Mouse (Mus musculus) forebrain, embryonic 12.5 days (tissue): ENCODE data around the gene Ppfibp2. TPM values are rescaled to one million over a fixed set of nuclear protein-coding genes. Genes with fewer than 3 reads are reported as not detected.

Source experiments
- ATAC-seq: fragments of 200-750 bp; cut with Nextera tagmentation; 2 replicates; pipeline ENCODE4 v1.8.0; 2017; ENCODE audit warnings: moderate TSS enrichment; ENCODE audit not compliant: low FRiP score
- H3K27ac ChIP-seq: fragments of 300-500 bp; sonication (generic); 2 replicates; pipeline ENCODE4 v1.5.1; 2016; ENCODE audit warnings: mild to moderate bottlenecking
- H3K27me3 ChIP-seq: fragments of 300-500 bp; sonication (generic); 2 replicates; pipeline ENCODE4 v1.6.1; 2016; ENCODE audit warnings: mild to moderate bottlenecking
- H3K36me3 ChIP-seq: fragments of 300-500 bp; sonication (generic); replicated peaks from 2 replicates; pipeline ENCODE4 v1.6.1; 2016; ENCODE audit warnings: mild to moderate bottlenecking
- H3K4me1 ChIP-seq: fragments of 300-500 bp; sonication (generic); 2 replicates; pipeline ENCODE4 v1.6.1; 2016
- H3K4me2 ChIP-seq: fragments of 300-500 bp; sonication (generic); 2 replicates; pipeline ENCODE4 v1.6.1; 2016; ENCODE audit warnings: mild to moderate bottlenecking, moderate library complexity
- H3K4me3 ChIP-seq: fragments of 300-500 bp; sonication (generic); replicated peaks from 2 replicates; pipeline ENCODE4 v1.5.1; 2016; ENCODE audit warnings: mild to moderate bottlenecking
- H3K9ac ChIP-seq: fragments of 300-500 bp; sonication (generic); 2 replicates; pipeline ENCODE4 v1.6.1; 2016; ENCODE audit warnings: mild to moderate bottlenecking
- H3K9me3 ChIP-seq: fragments of 300-500 bp; sonication (generic); 2 replicates; pipeline ENCODE4 v1.6.1; 2016
- WGBS: fragments of 180-500 bp; shearing (Covaris S2); methylation state at CpG from one replicate; pipeline ENCODE4 v1.1.7; 2016; 5-methylcytosine and 5-hydroxymethylcytosine counted together
- polyA plus RNA-seq: library from polyadenylated mRNA; unstranded; fragments of >200 nt; fragmentation: Nextera tagmentation; extraction: Ambion mirVana; gene quantifications from 2 replicates; pipeline ENCODE4 v1.2.1, GENCODE M21; 2016

Ppfibp2 gene
- polyA plus RNA-seq, 1 experiment from 2014 or later: 2.7 TPM

- Histone ChIP-seq H3K4me2 (peak overlapping the region; percentile 90; the same call in 1 of the 2 replicates), H3K27me3 (peaks cover 10% of the 10 kb centered on the region; the same call in 1 of the 2 replicates), H3K4me1 (peaks cover 11% of the 10 kb centered on the region; the same call in 1 of the 2 replicates), H3K9ac (no peak overlapping the region), H3K4me3 (no peak overlapping the region), H3K36me3 (no peaks in the 10 kb centered on the region), H3K9me3 (no peaks in the 10 kb centered on the region), H3K27ac (no peak overlapping the region)
- ATAC-seq: no peak
- 27% methylated on average over 7 of the region's 7 CpGs for WGBS
Measured at GRCm38 (mm10) chr7:107593904-107594303, 1.1 kb upstream of the Ppfibp2 start.

- no peaks in the 10 kb centered on the region for H3K36me3 ChIP-seq
- H3K9me3 ChIP-seq: no peaks in the 10 kb centered on the region
- peaks cover 11% of the 10 kb centered on the region; the same call in 1 of the 2 replicates for H3K4me1 ChIP-seq
- peak overlapping the region; percentile 50 for H3K9ac ChIP-seq
- WGBS: 3% methylated on average over 16 of the region's 16 CpGs
- peak overlapping the region; percentile 54 for H3K4me3 ChIP-seq
- peak; percentile 73 for ATAC-seq
- H3K27ac ChIP-seq: no peak overlapping the region
- peaks cover 11% of the 10 kb centered on the region; the same call in 1 of the 2 replicates for H3K27me3 ChIP-seq
- H3K4me2 ChIP-seq: peak overlapping the region; percentile 90
Measured at GRCm38 (mm10) chr7:107594325-107594856, 616 bp upstream of the Ppfibp2 start.

GRCm38 (mm10) chr7:107595426-107595825, 419 bp downstream of the Ppfibp2 start:
- WGBS: 10% methylated on average over 13 of the region's 13 CpGs
- Histone ChIP-seq H3K9me3 (no peaks in the 10 kb centered on the region), H3K27me3 (peaks cover 11% of the 10 kb centered on the region; the same call in 1 of the 2 replicates), H3K4me1 (peaks cover 11% of the 10 kb centered on the region; the same call in 1 of the 2 replicates), H3K4me2 (peak overlapping the region; percentile 90), H3K9ac (0 out of 2 replicates have a peak overlapping the region, but pooled peaks have one; percentile 50), H3K4me3 (peak overlapping the region; percentile 54), H3K27ac (no peak overlapping the region), H3K36me3 (no peaks in the 10 kb centered on the region)
- no peak for ATAC-seq

GRCm38 (mm10) chr7:107596753-107597152, 1.7 kb downstream of the Ppfibp2 start:
- H3K9me3 ChIP-seq: no peaks in the 10 kb centered on the region
- H3K27ac ChIP-seq: no peak overlapping the region
- H3K36me3 ChIP-seq: no peaks in the 10 kb centered on the region
- no peak overlapping the region for H3K4me2 ChIP-seq
- H3K27me3 ChIP-seq: peaks cover 11% of the 10 kb centered on the region; the same call in 1 of the 2 replicates
- H3K4me3 ChIP-seq: no peak overlapping the region
- ATAC-seq: no peak
- no peak overlapping the region for H3K9ac ChIP-seq
- peaks cover 11% of the 10 kb centered on the region; the same call in 1 of the 2 replicates for H3K4me1 ChIP-seq

- 88% methylated on average over 3 of the region's 3 CpGs for whole genome bisulfite sequencing
- H3K4me3 ChIP-seq: no peak overlapping the region
- H3K4me1 ChIP-seq: 0 out of 2 replicates have a peak, but pooled peaks cover 8% of the 10 kb centered on the region
- H3K4me2 ChIP-seq: no peak overlapping the region
- no peak for ATAC-seq
- H3K27me3 ChIP-seq: peaks cover 11% of the 10 kb centered on the region; the same call in 1 of the 2 replicates
- H3K9me3 ChIP-seq: no peaks in the 10 kb centered on the region
- no peaks in the 10 kb centered on the region for H3K36me3 ChIP-seq
- no peak overlapping the region for H3K9ac ChIP-seq
- H3K27ac ChIP-seq: no peak overlapping the region
Measured at GRCm38 (mm10) chr7:107597956-107598355, 2.9 kb downstream of the Ppfibp2 start.

GRCm38 (mm10) chr7:107600651-107601050, 5.6 kb downstream of the Ppfibp2 start:
- Histone ChIP-seq H3K4me2 (no peak overlapping the region), H3K27ac (no peak overlapping the region), H3K36me3 (no peaks in the 10 kb centered on the region), H3K27me3 (0 out of 2 replicates have a peak, but pooled peaks cover 4% of the 10 kb centered on the region), H3K4me1 (no peaks in the 10 kb centered on the region), H3K9me3 (no peaks in the 10 kb centered on the region), H3K9ac (no peak overlapping the region), H3K4me3 (no peak overlapping the region)
- 84% methylated on average over 5 of the region's 5 CpGs for WGBS
- no peak for ATAC-seq

GRCm38 (mm10) chr7:107602505-107602904, 7.5 kb downstream of the Ppfibp2 start:
- no peaks in the 10 kb centered on the region for H3K4me1 ChIP-seq
- no peak overlapping the region for H3K4me3 ChIP-seq
- H3K9ac ChIP-seq: no peak overlapping the region
- 81% methylated on average over 4 of the region's 4 CpGs for WGBS
- H3K9me3 ChIP-seq: no peaks in the 10 kb centered on the region
- no peak overlapping the region for H3K4me2 ChIP-seq
- H3K27ac ChIP-seq: no peak overlapping the region
- H3K27me3 ChIP-seq: 0 out of 2 replicates have a peak, but pooled peaks cover 4% of the 10 kb centered on the region
- no peaks in the 10 kb centered on the region for H3K36me3 ChIP-seq
- ATAC-seq: no peak

- Histone ChIP-seq H3K27me3 (0 out of 2 replicates have a peak, but pooled peaks cover 4% of the 10 kb centered on the region), H3K9me3 (no peaks in the 10 kb centered on the region), H3K4me3 (no peak overlapping the region), H3K27ac (no peak overlapping the region), H3K4me1 (no peaks in the 10 kb centered on the region), H3K9ac (no peak overlapping the region), H3K36me3 (no peaks in the 10 kb centered on the region), H3K4me2 (no peak overlapping the region)
- WGBS: 59% methylated on average over 6 of the region's 6 CpGs
- no peak for ATAC-seq
Measured at GRCm38 (mm10) chr7:107602913-107603312, 7.9 kb downstream of the Ppfibp2 start.

GRCm38 (mm10) chr7:107607766-107608165, 12.8 kb downstream of the Ppfibp2 start:
- ATAC-seq: no peak

GRCm38 (mm10) chr7:107609622-107610255, 14.7 kb downstream of the Ppfibp2 start:
- H3K9ac ChIP-seq: no peak overlapping the region
- no peak overlapping the region for H3K4me2 ChIP-seq
- H3K27ac ChIP-seq: no peak overlapping the region
- 89% methylated on average over 2 of the region's 2 CpGs for WGBS
- H3K4me1 ChIP-seq: no peaks in the 10 kb centered on the region
- no peak overlapping the region for H3K4me3 ChIP-seq
- no peaks in the 10 kb centered on the region for H3K27me3 ChIP-seq
- ATAC-seq: no peak
- no peaks in the 10 kb centered on the region for H3K36me3 ChIP-seq
- H3K9me3 ChIP-seq: no peaks in the 10 kb centered on the region

More at GRCm38 (mm10) chr7:107607766-107608165, 12.8 kb downstream of the Ppfibp2 start:
- Histone ChIP-seq H3K27me3 (no peaks in the 10 kb centered on the region), H3K4me3 (no peak overlapping the region), H3K4me1 (no peaks in the 10 kb centered on the region), H3K4me2 (no peak overlapping the region), H3K9ac (no peak overlapping the region), H3K27ac (no peak overlapping the region), H3K9me3 (no peaks in the 10 kb centered on the region), H3K36me3 (no peaks in the 10 kb centered on the region)
- WGBS: 86% methylated on average over 1 of the region's 1 CpGs

- no peak overlapping the region for H3K9ac ChIP-seq
- 87% methylated on average over 5 of the region's 5 CpGs for WGBS
- no peaks in the 10 kb centered on the region for H3K27me3 ChIP-seq
- H3K4me3 ChIP-seq: no peak overlapping the region
- no peak overlapping the region for H3K27ac ChIP-seq
- ATAC-seq: no peak
- H3K4me2 ChIP-seq: no peak overlapping the region
- no peaks in the 10 kb centered on the region for H3K9me3 ChIP-seq
- H3K4me1 ChIP-seq: no peaks in the 10 kb centered on the region
- H3K36me3 ChIP-seq: no peaks in the 10 kb centered on the region
Measured at GRCm38 (mm10) chr7:107610880-107611279, 15.9 kb downstream of the Ppfibp2 start.

- Histone ChIP-seq H3K4me1 (peaks cover 7% of the 10 kb centered on the region; the same call in 1 of the 2 replicates), H3K9ac (no peak overlapping the region), H3K27me3 (no peaks in the 10 kb centered on the region), H3K27ac (no peak overlapping the region), H3K9me3 (no peaks in the 10 kb centered on the region), H3K4me3 (no peak overlapping the region), H3K4me2 (no peak overlapping the region), H3K36me3 (no peaks in the 10 kb centered on the region)
- ATAC-seq: no peak
- 31% methylated on average over 11 of the region's 11 CpGs for WGBS
Measured at GRCm38 (mm10) chr7:107618028-107618992, 23.3 kb downstream of the Ppfibp2 start.
